Mouse (Mus musculus): ENCODE results near the gene Gm20498. TPM values are rescaled to one million over a fixed set of nuclear protein-coding genes. Genes with fewer than 3 reads are reported as not detected.
"Not testable (repeated sequence)": the region's sequence is repeated elsewhere in the genome, so short reads cannot be mapped to it uniquely, and the experiment has no call there.

Gm20498 gene
- polyA plus RNA-seq (2015; fragmentation: Nextera tagmentation; extraction: Ambion mirVana) = 25.4 and 27.8 TPM in 2 replicates

DNA sequence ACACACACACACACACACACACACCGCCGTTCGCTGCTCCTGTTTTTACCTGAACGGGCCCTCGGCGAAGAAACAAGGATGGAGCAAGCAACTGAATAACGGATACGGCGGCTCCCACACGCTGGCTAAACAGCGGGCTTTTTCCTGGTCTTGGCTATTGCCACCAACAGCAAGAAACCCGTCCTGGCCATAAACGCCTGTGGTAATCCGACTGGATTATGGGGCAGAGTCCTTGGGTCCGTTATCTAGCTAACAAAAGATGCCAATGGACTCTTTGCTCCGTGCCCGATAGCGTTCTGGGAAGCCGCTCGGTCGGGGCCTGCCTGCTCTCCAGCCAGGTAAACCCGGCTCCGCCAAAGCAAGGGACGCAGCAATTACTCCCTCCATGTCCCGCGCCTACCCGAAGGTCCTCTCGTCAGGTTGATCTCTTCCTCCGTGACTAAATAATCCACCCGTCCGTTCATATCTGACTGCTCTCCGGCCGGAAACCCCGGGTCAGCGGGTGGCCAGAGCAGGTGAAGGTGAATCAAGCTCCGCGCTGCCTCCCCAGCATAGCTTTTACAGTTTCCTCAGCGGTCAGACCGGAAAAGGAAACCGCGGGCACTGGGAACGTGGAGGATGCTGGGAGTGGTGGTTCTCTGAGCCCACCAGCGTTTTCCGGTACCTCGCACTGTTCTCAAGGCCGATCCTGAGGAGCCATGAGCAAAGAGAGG is at the start of gene Gm20498, which contains the start of gene Synj2bp:
Gm20498 (minus strand) TSS at position 590 of the 713 bp plus-strand sequence.
Synj2bp (minus strand) TSS at position 596 of the 713 bp plus-strand sequence.
- Histone ChIP-seq H3K4me1 (ENCODE audit: control insufficient read depth, insufficient read depth, low read length) (peaks cover 9% of the 10 kb centered on the region; the same call in 1 of the 2 replicates), H3K9me3 (replicated peaks; ENCODE audit: control insufficient read depth, low read length) (no peaks in the 10 kb centered on the region), H3K9ac (ENCODE audit: low read length) (peak within 1 kb of the TSS; percentile 87), H3K27ac (ENCODE audit: low read length) (peak within 1 kb of the TSS; percentile 25), H3K36me3 (ENCODE audit: control insufficient read depth, insufficient read depth, low read length) (no peaks in the 10 kb centered on the region), H3K4me3 (replicated peaks; ENCODE audit: low read length) (peak within 1 kb of the TSS; percentile 67), H3K4me2 (ENCODE audit: low read depth, low read length) (peak within 1 kb of the TSS; percentile 74), H3K27me3 (ENCODE audit: control insufficient read depth, insufficient read depth, low read length) (no peaks in the 10 kb centered on the region)
- ATAC-seq (ENCODE audit: insufficient read depth, low FRiP score) = peak; percentile 92
- under 1% methylated on average over 46 of the region's 46 CpGs for WGBS

GRCm38 (mm10) chr12:81568374-81568773 is 35.7 kb upstream of the Gm20498 start, which contains the start of gene Adam21:
TSS of gene Adam21 (minus strand) at chr12:81568474.
- Histone ChIP-seq H3K9me3 (replicated peaks; ENCODE audit: control insufficient read depth, low read length) (no peaks in the 10 kb centered on the region), H3K36me3 (ENCODE audit: control insufficient read depth, insufficient read depth, low read length) (peaks cover 6% of the 10 kb centered on the region; the same call in 1 of the 2 replicates), H3K9ac (ENCODE audit: low read length) (no peak within 1 kb of the TSS), H3K4me3 (replicated peaks; ENCODE audit: low read length) (no peak within 1 kb of the TSS), H3K27me3 (ENCODE audit: control insufficient read depth, insufficient read depth, low read length) (no peaks in the 10 kb centered on the region), H3K4me1 (ENCODE audit: control insufficient read depth, insufficient read depth, low read length) (no peaks in the 10 kb centered on the region), H3K4me2 (ENCODE audit: low read depth, low read length) (no peak within 1 kb of the TSS), H3K27ac (ENCODE audit: low read length) (no peak within 1 kb of the TSS)
- WGBS = 97% methylated on average over 1 of the region's 1 CpGs
- no peak for ATAC-seq (ENCODE audit: insufficient read depth, low FRiP score)

- H3K4me3 ChIP-seq (replicated peaks; ENCODE audit: low read length) = no peak overlapping the region
- peaks cover 6% of the 10 kb centered on the region; the same call in 1 of the 2 replicates for H3K36me3 ChIP-seq (ENCODE audit: control insufficient read depth, insufficient read depth, low read length)
- no peak overlapping the region for H3K27ac ChIP-seq (ENCODE audit: low read length)
- no peaks in the 10 kb centered on the region for H3K27me3 ChIP-seq (ENCODE audit: control insufficient read depth, insufficient read depth, low read length)
- no peaks in the 10 kb centered on the region for H3K4me1 ChIP-seq (ENCODE audit: control insufficient read depth, insufficient read depth, low read length)
- 84% methylated on average over 5 of the region's 5 CpGs for WGBS
- no peak for ATAC-seq (ENCODE audit: insufficient read depth, low FRiP score)
- no peaks in the 10 kb centered on the region for H3K9me3 ChIP-seq (replicated peaks; ENCODE audit: control insufficient read depth, low read length)
- H3K4me2 ChIP-seq (ENCODE audit: low read depth, low read length) = no peak overlapping the region
- no peak overlapping the region for H3K9ac ChIP-seq (ENCODE audit: low read length)
Measured at GRCm38 (mm10) chr12:81567931-81568330, 35.2 kb upstream of the Gm20498 start.

DNA sequence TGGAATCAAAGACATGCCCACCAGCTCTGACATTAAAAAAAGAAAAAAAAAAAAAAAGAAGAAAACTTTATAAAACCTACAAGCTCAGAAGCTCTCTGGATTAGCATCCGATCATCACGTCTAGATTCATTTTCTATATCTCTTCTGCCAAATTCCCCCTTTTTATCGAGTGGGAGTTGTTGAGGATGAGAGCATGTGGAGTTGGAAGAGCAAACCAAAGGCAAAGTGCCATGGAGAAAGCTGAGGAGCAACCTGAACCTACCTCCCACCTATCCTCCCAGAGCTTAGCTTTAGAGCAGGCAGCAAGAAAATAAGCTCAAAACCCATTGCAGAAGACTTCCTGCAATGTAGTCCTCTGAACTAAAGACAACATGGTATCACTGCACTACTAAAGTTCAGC is 31.5 kb upstream of the Gm20498 start:
- 96% methylated on average over 3 of the region's 3 CpGs for WGBS
- H3K9me3 ChIP-seq (replicated peaks; ENCODE audit: control insufficient read depth, low read length) = no peaks in the 10 kb centered on the region
- H3K4me1 ChIP-seq (ENCODE audit: control insufficient read depth, insufficient read depth, low read length) = no peaks in the 10 kb centered on the region
- no peak overlapping the region for H3K4me2 ChIP-seq (ENCODE audit: low read depth, low read length)
- H3K9ac ChIP-seq (ENCODE audit: low read length) = no peak overlapping the region
- no peak overlapping the region for H3K4me3 ChIP-seq (replicated peaks; ENCODE audit: low read length)
- no peak for ATAC-seq (ENCODE audit: insufficient read depth, low FRiP score)
- no peak overlapping the region for H3K27ac ChIP-seq (ENCODE audit: low read length)
- no peaks in the 10 kb centered on the region for H3K36me3 ChIP-seq (ENCODE audit: control insufficient read depth, insufficient read depth, low read length)
- no peaks in the 10 kb centered on the region for H3K27me3 ChIP-seq (ENCODE audit: control insufficient read depth, insufficient read depth, low read length)

DNA sequence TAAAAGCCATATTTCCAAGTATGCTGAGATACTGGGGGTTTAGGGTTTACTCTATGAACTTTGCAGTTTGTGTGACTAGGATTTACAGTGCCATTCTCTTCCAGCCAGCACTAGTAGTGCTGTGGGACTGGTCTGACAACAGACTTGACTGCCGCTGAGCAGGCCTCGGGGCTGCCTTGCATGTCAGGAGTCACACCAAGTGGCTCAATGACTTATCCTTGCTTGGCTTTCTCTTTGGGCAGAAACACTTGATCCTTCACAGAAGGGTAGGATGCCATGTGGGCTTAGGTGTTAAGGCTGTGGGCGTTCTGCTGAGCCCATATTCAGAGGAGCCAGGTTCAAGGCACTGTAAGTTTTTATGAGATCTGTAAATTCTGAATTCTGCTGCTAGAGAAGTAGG is 16.6 kb upstream of the Gm20498 start:
- no peak overlapping the region for H3K4me3 ChIP-seq (replicated peaks; ENCODE audit: low read length)
- no peak overlapping the region for H3K27ac ChIP-seq (ENCODE audit: low read length)
- no peaks in the 10 kb centered on the region for H3K9me3 ChIP-seq (replicated peaks; ENCODE audit: control insufficient read depth, low read length)
- no peaks in the 10 kb centered on the region for H3K27me3 ChIP-seq (ENCODE audit: control insufficient read depth, insufficient read depth, low read length)
- no peak overlapping the region for H3K4me2 ChIP-seq (ENCODE audit: low read depth, low read length)
- no peaks in the 10 kb centered on the region for H3K36me3 ChIP-seq (ENCODE audit: control insufficient read depth, insufficient read depth, low read length)
- no peak for ATAC-seq (ENCODE audit: insufficient read depth, low FRiP score)
- 80% methylated on average over 3 of the region's 3 CpGs for WGBS
- H3K9ac ChIP-seq (ENCODE audit: low read length) = no peak overlapping the region
- H3K4me1 ChIP-seq (ENCODE audit: control insufficient read depth, insufficient read depth, low read length) = no peaks in the 10 kb centered on the region

DNA sequence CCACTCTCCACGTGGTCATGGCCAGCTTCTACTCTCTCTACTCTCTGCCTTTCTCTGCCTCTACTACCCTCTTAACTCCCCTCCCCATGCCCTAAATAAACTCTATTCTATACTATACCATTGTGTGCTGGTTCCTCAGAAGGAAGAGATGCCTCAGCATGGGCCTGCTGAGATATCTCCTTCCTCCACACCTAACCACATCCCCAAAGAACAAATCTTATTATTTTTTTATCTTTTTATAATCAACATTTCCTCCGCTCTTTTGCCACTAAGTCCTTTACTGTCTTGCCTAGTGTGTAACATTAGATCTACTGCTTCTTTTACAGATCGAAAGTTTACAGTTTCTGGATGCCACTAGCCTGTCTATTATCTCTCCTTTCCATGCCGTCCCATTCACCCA is 14.5 kb upstream of the Gm20498 start:
- no peak overlapping the region for H3K27ac ChIP-seq (ENCODE audit: low read length)
- H3K9me3 ChIP-seq (replicated peaks; ENCODE audit: control insufficient read depth, low read length) = no peaks in the 10 kb centered on the region
- no peak overlapping the region for H3K4me2 ChIP-seq (ENCODE audit: low read depth, low read length)
- H3K4me3 ChIP-seq (replicated peaks; ENCODE audit: low read length) = no peak overlapping the region
- no peak overlapping the region for H3K9ac ChIP-seq (ENCODE audit: low read length)
- whole genome bisulfite sequencing = 62% methylated on average over 4 of the region's 4 CpGs
- no peaks in the 10 kb centered on the region for H3K27me3 ChIP-seq (ENCODE audit: control insufficient read depth, insufficient read depth, low read length)
- no peaks in the 10 kb centered on the region for H3K36me3 ChIP-seq (ENCODE audit: control insufficient read depth, insufficient read depth, low read length)
- no peaks in the 10 kb centered on the region for H3K4me1 ChIP-seq (ENCODE audit: control insufficient read depth, insufficient read depth, low read length)
- ATAC-seq (ENCODE audit: insufficient read depth, low FRiP score) = no peak

DNA sequence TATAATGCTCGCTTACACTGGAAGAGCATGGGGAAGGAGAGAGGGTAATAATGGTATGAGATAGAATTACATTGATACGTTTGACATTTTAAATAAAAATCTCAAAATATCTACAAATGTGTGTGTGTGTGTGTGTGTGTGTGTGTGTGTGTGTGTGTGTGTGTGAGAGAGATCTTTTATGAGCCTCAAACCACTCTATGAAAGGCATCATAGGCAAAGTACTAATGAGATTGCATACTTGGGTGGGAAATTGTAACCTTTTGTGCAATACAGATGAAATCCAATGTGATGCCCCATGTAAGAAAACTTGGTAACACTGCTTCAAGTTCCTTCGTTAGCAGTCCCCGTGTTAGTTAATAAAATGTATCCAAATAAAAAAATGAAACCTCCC is 319 bp upstream of the Gm20498 start:
- WGBS = 35% methylated on average over 4 of the region's 4 CpGs
- ATAC-seq (ENCODE audit: insufficient read depth, low FRiP score) = peak; percentile 36; the same call in 1 of the 2 replicates
- Histone ChIP-seq H3K27me3 (ENCODE audit: control insufficient read depth, insufficient read depth, low read length) (no peaks in the 10 kb centered on the region), H3K27ac (ENCODE audit: low read length) (no peak overlapping the region), H3K4me2 (ENCODE audit: low read depth, low read length) (peak overlapping the region; percentile 74), H3K4me3 (replicated peaks; ENCODE audit: low read length) (peak overlapping the region; percentile 67), H3K9ac (ENCODE audit: low read length) (peak overlapping the region; percentile 87; the same call in 1 of the 2 replicates), H3K4me1 (ENCODE audit: control insufficient read depth, insufficient read depth, low read length) (peaks cover 8% of the 10 kb centered on the region; the same call in 1 of the 2 replicates), H3K9me3 (replicated peaks; ENCODE audit: control insufficient read depth, low read length) (no peaks in the 10 kb centered on the region), H3K36me3 (ENCODE audit: control insufficient read depth, insufficient read depth, low read length) (no peaks in the 10 kb centered on the region)

DNA sequence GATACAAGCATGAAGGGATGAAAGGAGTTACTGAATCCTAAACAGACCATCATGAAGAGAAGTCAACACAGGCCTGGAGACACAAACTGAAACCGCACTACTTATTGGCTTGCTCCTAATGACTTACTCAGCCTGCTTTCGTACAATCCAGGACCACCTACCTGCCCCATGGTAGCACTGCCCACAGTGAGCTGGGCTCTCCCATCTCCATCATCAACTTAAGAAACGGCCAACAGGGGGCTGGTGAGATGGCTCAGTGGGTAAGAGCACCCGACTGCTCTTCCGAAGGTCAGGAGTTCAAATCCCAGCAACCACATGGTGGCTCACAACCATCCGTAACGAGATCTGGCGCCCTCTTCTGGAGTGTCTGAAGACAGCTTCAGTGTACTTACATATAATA is 2.1 kb downstream of the Gm20498 start:
- not testable (repeated sequence) for H3K4me1 ChIP-seq (ENCODE audit: control insufficient read depth, insufficient read depth, low read length); H3K4me2 ChIP-seq (ENCODE audit: low read depth, low read length); H3K27me3 ChIP-seq (ENCODE audit: control insufficient read depth, insufficient read depth, low read length); H3K9me3 ChIP-seq (replicated peaks; ENCODE audit: control insufficient read depth, low read length); H3K4me3 ChIP-seq (replicated peaks; ENCODE audit: low read length); ATAC-seq (ENCODE audit: insufficient read depth, low FRiP score); H3K9ac ChIP-seq (ENCODE audit: low read length); H3K36me3 ChIP-seq (ENCODE audit: control insufficient read depth, insufficient read depth, low read length); H3K27ac ChIP-seq (ENCODE audit: low read length)
- WGBS = 80% methylated on average over 7 of the region's 8 CpGs

DNA sequence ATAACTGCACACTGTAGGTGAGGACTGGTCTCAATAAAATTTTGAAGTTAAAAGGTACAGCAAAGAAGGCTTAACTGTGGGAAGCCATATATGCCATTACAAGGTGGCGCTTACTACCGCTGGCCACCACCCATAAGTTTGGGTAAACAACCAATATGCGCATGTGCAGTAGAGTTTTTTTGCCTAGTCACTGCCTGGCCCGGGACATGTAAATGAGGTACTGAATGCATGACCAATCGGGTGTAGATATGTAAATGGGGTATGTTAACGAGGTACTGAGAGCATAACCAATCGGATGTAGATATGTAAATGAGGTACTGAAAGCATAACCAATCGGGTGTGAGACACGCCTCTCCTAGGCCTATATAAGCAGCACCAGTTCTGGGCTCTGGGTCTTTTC is 35.8 kb downstream of the Gm20498 start:
- not testable (repeated sequence) for ATAC-seq (ENCODE audit: insufficient read depth, low FRiP score); H3K36me3 ChIP-seq (ENCODE audit: control insufficient read depth, insufficient read depth, low read length); H3K9ac ChIP-seq (ENCODE audit: low read length); H3K4me3 ChIP-seq (replicated peaks; ENCODE audit: low read length); H3K27ac ChIP-seq (ENCODE audit: low read length); H3K4me1 ChIP-seq (ENCODE audit: control insufficient read depth, insufficient read depth, low read length); H3K4me2 ChIP-seq (ENCODE audit: low read depth, low read length); H3K9me3 ChIP-seq (replicated peaks; ENCODE audit: control insufficient read depth, low read length); H3K27me3 ChIP-seq (ENCODE audit: control insufficient read depth, insufficient read depth, low read length)
- WGBS = 96% methylated on average over 9 of the region's 9 CpGs

Data from stomach, embryonic 16.5 days (tissue).